Mouse (Mus musculus) megakaryocyte, embryonic 14.5 days (primary cell): ENCODE data around the gene H2-T23.

Source experiments
- FLI1 ChIP-seq: IDR thresholded peaks from 2 replicates; pipeline ENCODE4 v1.6.1; 2012; ENCODE audit warnings: low read length, inconsistent platforms, mixed read lengths
- GATA1 ChIP-seq: IDR thresholded peaks from 3 replicates; pipeline ENCODE4 v1.6.1; 2012; ENCODE audit warnings: mixed read lengths, low read length, inconsistent platforms, borderline replicate concordance

- no peak for TF ChIP-seq FLI1
- TF ChIP-seq GATA1, result no peak
Observed at GRCm38 (mm10) chr17:36027663-36028062, 5.0 kb downstream of the H2-T23 start.
